Mouse (Mus musculus): Measurements from ENCODE around the gene Mrgprb4.

Gene Mrgprb4

DNA sequence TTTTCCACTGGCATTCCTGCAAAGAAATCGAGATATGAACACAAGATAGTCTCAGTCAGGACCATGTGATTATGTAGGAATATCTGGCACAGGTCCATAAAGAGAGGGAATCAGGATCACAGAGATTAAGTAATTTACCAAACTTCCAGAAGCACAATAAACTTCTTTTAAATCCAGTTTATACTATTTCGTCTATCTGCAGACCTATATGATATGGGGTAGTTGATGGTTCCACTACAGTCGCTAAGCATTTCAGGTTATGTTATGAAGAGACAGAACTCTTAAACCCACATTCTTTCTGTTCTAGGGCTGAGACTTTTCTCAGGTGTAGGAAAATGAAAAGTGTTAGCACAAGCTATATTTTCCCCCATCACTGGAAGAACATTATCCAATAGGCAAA lies at the start of gene Mrgprb4:
Mrgprb4 (minus strand) TSS at position 101 of the 400 bp plus-strand sequence.
- DNase-seq = no peak

DNA sequence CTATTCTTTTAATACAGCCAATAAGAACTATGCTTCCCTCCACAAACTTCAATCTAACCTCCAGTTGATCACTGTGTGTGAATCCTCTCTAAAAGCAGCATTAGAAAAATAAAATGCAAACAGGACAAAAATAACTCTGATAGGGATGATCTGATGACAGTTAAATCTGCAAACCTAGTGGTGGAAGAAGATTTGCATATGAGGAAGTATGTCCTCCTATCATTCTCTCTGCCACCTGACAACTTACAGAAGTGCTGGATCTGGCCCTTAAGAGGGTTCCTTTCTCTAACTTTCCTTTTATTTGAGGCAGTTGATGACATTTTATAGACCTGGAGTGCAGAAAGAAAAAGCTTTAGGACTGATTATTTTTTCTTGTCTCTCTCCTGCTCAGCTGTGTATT lies 27.0 kb upstream of the Mrgprb4 start:
- DNase-seq = no peak

DNA sequence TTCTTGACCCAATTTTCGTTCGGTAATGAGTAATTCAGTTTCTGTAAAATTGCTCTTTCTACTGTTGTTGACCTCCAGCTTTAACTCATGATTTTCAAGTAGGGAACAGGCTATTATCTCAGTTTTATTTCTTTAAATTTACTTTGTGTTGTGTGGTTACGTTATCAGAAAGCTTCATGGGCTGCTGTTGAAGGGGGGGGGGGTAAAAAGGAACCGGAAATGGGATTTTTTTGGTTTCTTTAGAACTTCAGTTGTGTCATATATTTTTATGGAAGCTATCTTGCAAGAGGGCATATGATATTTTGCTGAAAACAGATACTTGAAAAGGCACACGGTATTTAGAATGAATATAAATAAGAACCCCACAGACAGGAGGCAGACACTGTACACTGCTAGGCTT lies 26.0 kb upstream of the Mrgprb4 start:
- no peak for DNase-seq

DNA sequence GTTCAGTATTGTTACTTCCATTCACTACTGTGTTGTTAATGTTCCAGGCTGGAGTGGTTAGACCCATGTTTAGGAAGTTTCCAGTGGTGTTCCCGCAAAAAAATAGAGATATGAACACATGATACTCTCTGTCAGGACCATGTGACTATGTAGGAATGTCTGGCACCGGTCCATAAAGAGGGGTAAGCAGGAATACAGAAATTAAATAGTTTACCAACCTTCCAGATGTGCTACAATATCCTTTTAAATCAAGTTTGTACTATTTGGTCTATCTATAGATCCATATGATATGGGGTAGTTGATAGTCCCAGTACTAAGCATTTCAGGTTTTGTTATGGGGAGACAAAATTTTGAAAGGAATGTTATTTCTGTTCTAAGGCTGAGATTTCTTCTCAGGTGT lies 30.2 kb downstream of the Mrgprb4 start, which contains the start of gene Mrgprb5:
Mrgprb5 (minus strand) TSS at position 101 of the 400 bp plus-strand sequence.
- no peak for DNase-seq

DNA sequence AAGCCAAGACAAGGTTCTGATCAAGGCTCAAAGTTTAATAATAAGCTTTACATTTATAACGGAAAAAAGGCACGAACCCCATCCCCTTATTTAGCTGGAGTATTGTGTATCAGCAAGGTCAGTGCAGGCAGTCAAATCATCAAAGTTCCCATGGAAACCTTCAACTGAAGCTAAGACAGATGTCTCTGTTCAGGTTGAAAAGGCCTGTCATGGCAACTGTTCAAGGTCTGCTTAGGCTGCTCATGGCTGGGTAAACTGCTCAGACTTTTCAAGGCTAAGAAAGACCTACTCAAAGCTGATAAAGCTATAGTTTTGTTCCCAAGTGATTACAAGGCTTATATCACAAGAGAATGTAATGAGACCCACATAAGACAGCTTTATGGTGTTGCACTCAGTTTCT lies 31.6 kb downstream of the Mrgprb4 start:
- no peak for DNase-seq

All from kidney, postnatal 25 days (tissue).